Mouse (Mus musculus) neural tube, embryonic 12.5 days (tissue): ENCODE data around the gene Syngr2. TPM values are rescaled to one million over a fixed set of nuclear protein-coding genes. Genes with fewer than 3 reads are reported as not detected.
A peak's percentile ranks its signal among the peaks of the same experiment; 100 is the strongest.

Experiments used
- ATAC-seq: fragments of 200-750 bp; cut with Nextera tagmentation; 2 replicates; pipeline ENCODE4 v1.8.0; 2017; ENCODE audit warnings: low read depth, mild to moderate bottlenecking, moderate TSS enrichment, moderate library complexity; ENCODE audit not compliant: low FRiP score
- H3K27ac ChIP-seq: fragments of 300-500 bp; sonication (generic); 2 replicates; pipeline ENCODE4 v1.5.1; 2016
- H3K27me3 ChIP-seq: fragments of 300-500 bp; sonication (generic); replicated peaks from 2 replicates; pipeline ENCODE4 v1.6.1; 2016; ENCODE audit warnings: mild to moderate bottlenecking
- H3K36me3 ChIP-seq: fragments of 300-500 bp; sonication (generic); 2 replicates; pipeline ENCODE4 v1.6.1; 2016; ENCODE audit warnings: mild to moderate bottlenecking
- H3K4me1 ChIP-seq: fragments of 300-500 bp; sonication (generic); 2 replicates; pipeline ENCODE4 v1.6.1; 2016
- H3K4me2 ChIP-seq: fragments of 300-500 bp; sonication (generic); replicated peaks from 2 replicates; pipeline ENCODE4 v1.6.1; 2016; ENCODE audit warnings: mild to moderate bottlenecking
- H3K4me3 ChIP-seq: fragments of 300-500 bp; sonication (generic); 2 replicates; pipeline ENCODE4 v1.5.1; 2016
- H3K9ac ChIP-seq: fragments of 300-500 bp; sonication (generic); 2 replicates; pipeline ENCODE4 v1.6.1; 2016; ENCODE audit warnings: mild to moderate bottlenecking
- H3K9me3 ChIP-seq: fragments of 300-500 bp; sonication (generic); 2 replicates; pipeline ENCODE4 v1.6.1; 2016; ENCODE audit warnings: mild to moderate bottlenecking
- WGBS: fragments of 180-500 bp; shearing (Covaris S2); methylation state at CpG from one replicate; pipeline ENCODE4 v1.1.7; 2016; 5-methylcytosine and 5-hydroxymethylcytosine counted together
- polyA plus RNA-seq: library from polyadenylated mRNA; unstranded; fragments of >200 nt; fragmentation: Nextera tagmentation; extraction: Ambion mirVana; gene quantifications from 2 replicates; pipeline ENCODE4 v1.2.1, GENCODE M21; 2016

The Syngr2 gene
- polyA plus RNA-seq, 1 experiment from 2014 or later = 19.4 TPM

- H3K27me3 ChIP-seq = no peaks in the 10 kb centered on the region
- no peaks in the 10 kb centered on the region for H3K9me3 ChIP-seq
- no peak for ATAC-seq
- no peak overlapping the region for H3K27ac ChIP-seq
- peaks cover 12% of the 10 kb centered on the region for H3K4me1 ChIP-seq
- 70% methylated on average over 8 of the region's 8 CpGs for WGBS
- H3K9ac ChIP-seq = no peak overlapping the region
- no peak overlapping the region for H3K4me2 ChIP-seq
- H3K36me3 ChIP-seq = peaks cover 41% of the 10 kb centered on the region
- H3K4me3 ChIP-seq = no peak overlapping the region
These were observed 9.6 kb downstream of the Syngr2 start for GRCm38 (mm10) chr11:117819095-117819494.

DNA sequence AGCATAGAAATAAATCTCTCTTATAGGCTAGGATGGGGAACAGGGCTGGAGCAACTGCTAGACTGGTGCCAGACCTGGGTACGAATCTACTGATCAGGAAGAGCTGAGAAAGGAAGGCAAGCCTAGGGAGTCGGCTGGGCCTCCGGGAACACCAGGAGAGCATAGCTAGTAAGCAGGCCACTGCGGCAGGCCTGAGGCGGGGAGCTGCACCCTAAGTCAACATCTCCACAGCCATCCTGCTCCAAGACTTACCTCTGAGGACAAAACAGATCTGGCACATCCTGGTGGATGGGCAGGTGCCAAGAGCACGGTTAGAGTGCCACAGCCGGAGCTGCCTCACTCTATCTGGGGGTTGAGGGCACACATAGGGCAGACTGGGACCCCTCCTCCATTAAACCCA lies 10.7 kb downstream of the Syngr2 start:
- no peak for ATAC-seq
- Histone ChIP-seq H3K4me2 (no peak overlapping the region), H3K4me1 (peaks cover 17% of the 10 kb centered on the region), H3K9me3 (no peaks in the 10 kb centered on the region), H3K4me3 (no peak overlapping the region), H3K9ac (no peak overlapping the region), H3K36me3 (peaks cover 33% of the 10 kb centered on the region), H3K27ac (no peak overlapping the region), H3K27me3 (no peaks in the 10 kb centered on the region)
- WGBS = 96% methylated on average over 7 of the region's 7 CpGs

GRCm38 (mm10) chr11:117821868-117822267 lies 12.4 kb downstream of the Syngr2 start:
- Histone ChIP-seq H3K27me3 (no peaks in the 10 kb centered on the region), H3K4me1 (peaks cover 32% of the 10 kb centered on the region), H3K9ac (no peak overlapping the region), H3K9me3 (no peaks in the 10 kb centered on the region), H3K27ac (no peak overlapping the region), H3K4me2 (no peak overlapping the region), H3K36me3 (peaks cover 25% of the 10 kb centered on the region), H3K4me3 (no peak overlapping the region)
- no peak for ATAC-seq
- 92% methylated on average over 9 of the region's 9 CpGs for WGBS

- Histone ChIP-seq H3K4me3 (no peak overlapping the region), H3K36me3 (peaks cover 19% of the 10 kb centered on the region), H3K4me1 (peaks cover 40% of the 10 kb centered on the region), H3K9me3 (no peaks in the 10 kb centered on the region), H3K9ac (no peak overlapping the region), H3K4me2 (no peak overlapping the region), H3K27ac (no peak overlapping the region), H3K27me3 (no peaks in the 10 kb centered on the region)
- ATAC-seq = no peak
- WGBS = 90% methylated on average over 7 of the region's 7 CpGs
These were observed 13.3 kb downstream of the Syngr2 start for GRCm38 (mm10) chr11:117822728-117823241.

- no peak overlapping the region for H3K27ac ChIP-seq
- ATAC-seq = no peak
- no peak overlapping the region for H3K4me2 ChIP-seq
- no peak overlapping the region for H3K9ac ChIP-seq
- H3K9me3 ChIP-seq = no peaks in the 10 kb centered on the region
- peaks cover 45% of the 10 kb centered on the region for H3K4me1 ChIP-seq
- no peaks in the 10 kb centered on the region for H3K27me3 ChIP-seq
- peaks cover 19% of the 10 kb centered on the region for H3K36me3 ChIP-seq
- no peak overlapping the region for H3K4me3 ChIP-seq
- WGBS = 93% methylated on average over 6 of the region's 6 CpGs
These were observed 13.9 kb downstream of the Syngr2 start for GRCm38 (mm10) chr11:117823411-117823810.

GRCm38 (mm10) chr11:117824060-117824969 lies 14.8 kb downstream of the Syngr2 start:
- Histone ChIP-seq H3K4me1 (peaks cover 40% of the 10 kb centered on the region), H3K4me2 (peak overlapping the region; percentile 78), H3K9ac (peak overlapping the region; percentile 14; the same call in 1 of the 2 replicates), H3K27me3 (no peaks in the 10 kb centered on the region), H3K27ac (no peak overlapping the region), H3K36me3 (peaks cover 19% of the 10 kb centered on the region), H3K4me3 (0 out of 2 replicates have a peak overlapping the region, but pooled peaks have one; percentile 45), H3K9me3 (no peaks in the 10 kb centered on the region)
- peak; percentile 82 for ATAC-seq
- WGBS = 25% methylated on average over 23 of the region's 23 CpGs

DNA sequence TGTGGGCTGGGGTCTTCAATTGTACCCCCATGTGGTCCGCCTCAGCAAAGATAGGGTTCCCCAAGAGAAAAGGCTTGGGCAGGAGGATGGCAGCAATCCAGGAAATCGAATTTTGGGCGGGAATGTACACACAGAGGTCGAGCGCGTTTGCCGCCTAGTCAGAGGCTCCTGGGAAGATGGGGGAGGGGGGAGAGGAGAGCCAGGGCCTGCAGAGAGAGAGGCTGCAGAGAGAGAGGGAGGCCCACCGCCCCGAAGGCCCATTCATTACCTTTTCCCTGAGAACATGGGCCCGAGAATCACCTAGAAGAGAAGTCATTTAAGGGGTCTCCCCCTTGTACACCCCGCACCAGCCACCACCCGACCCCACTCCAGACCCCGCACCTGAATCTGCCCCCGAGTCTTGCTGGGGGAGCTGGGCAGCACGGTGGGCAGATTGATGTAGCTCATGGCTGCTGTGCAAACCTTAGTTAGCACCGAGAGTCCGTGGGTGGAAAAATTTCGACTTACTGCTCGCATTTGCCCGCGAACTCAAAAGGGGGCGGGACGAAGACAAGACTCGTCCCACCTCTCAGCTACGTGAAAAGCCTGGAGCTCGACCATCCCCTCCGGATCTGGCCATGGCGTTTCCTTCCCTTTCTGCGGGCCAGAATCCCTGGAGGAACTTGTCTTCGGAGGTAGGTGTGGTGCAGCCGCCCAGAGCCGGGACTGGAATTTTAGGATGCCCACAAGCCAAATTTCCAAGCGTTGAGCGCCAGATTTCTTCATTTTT lies 16.0 kb downstream of the Syngr2 start, which contains the start of the genes Afmid and Tk1:
Gene Afmid (plus strand): TSS at position 592 of the 769 bp plus-strand sequence.
Gene Tk1 (minus strand): TSS at position 760 of the 769 bp plus-strand sequence.
- under 1% methylated on average over 34 of the region's 34 CpGs for WGBS
- H3K9me3 ChIP-seq = no peaks in the 10 kb centered on the region
- peaks cover 36% of the 10 kb centered on the region for H3K4me1 ChIP-seq
- no peak within 1 kb of the TSS for H3K27ac ChIP-seq
- peak within 1 kb of the TSS; percentile 45 for H3K4me3 ChIP-seq
- H3K36me3 ChIP-seq = peaks cover 15% of the 10 kb centered on the region
- peak; percentile 65 for ATAC-seq
- H3K4me2 ChIP-seq = peak within 1 kb of the TSS; percentile 78
- no peaks in the 10 kb centered on the region for H3K27me3 ChIP-seq
- peak within 1 kb of the TSS; percentile 56 for H3K9ac ChIP-seq

- H3K9ac ChIP-seq = peak overlapping the region; percentile 56
- H3K4me2 ChIP-seq = peak overlapping the region; percentile 78
- H3K4me1 ChIP-seq = peaks cover 36% of the 10 kb centered on the region
- no peaks in the 10 kb centered on the region for H3K9me3 ChIP-seq
- no peak; the same call in 1 of the 2 replicates for ATAC-seq
- H3K36me3 ChIP-seq = peaks cover 13% of the 10 kb centered on the region
- 9% methylated on average over 5 of the region's 5 CpGs for WGBS
- H3K27me3 ChIP-seq = no peaks in the 10 kb centered on the region
- no peak overlapping the region for H3K27ac ChIP-seq
- peak overlapping the region; percentile 45 for H3K4me3 ChIP-seq
These were observed 16.7 kb downstream of the Syngr2 start for GRCm38 (mm10) chr11:117826164-117826563.

GRCm38 (mm10) chr11:117826916-117827315 lies 17.4 kb downstream of the Syngr2 start:
- H3K4me1 ChIP-seq = peaks cover 37% of the 10 kb centered on the region
- no peak overlapping the region for H3K4me3 ChIP-seq
- H3K9me3 ChIP-seq = no peaks in the 10 kb centered on the region
- 67% methylated on average over 8 of the region's 8 CpGs for WGBS
- peak overlapping the region; percentile 78; the same call in 1 of the 2 replicates for H3K4me2 ChIP-seq
- no peak for ATAC-seq
- H3K9ac ChIP-seq = no peak overlapping the region
- no peaks in the 10 kb centered on the region for H3K27me3 ChIP-seq
- no peak overlapping the region for H3K27ac ChIP-seq
- peaks cover 6% of the 10 kb centered on the region; the same call in 1 of the 2 replicates for H3K36me3 ChIP-seq

DNA sequence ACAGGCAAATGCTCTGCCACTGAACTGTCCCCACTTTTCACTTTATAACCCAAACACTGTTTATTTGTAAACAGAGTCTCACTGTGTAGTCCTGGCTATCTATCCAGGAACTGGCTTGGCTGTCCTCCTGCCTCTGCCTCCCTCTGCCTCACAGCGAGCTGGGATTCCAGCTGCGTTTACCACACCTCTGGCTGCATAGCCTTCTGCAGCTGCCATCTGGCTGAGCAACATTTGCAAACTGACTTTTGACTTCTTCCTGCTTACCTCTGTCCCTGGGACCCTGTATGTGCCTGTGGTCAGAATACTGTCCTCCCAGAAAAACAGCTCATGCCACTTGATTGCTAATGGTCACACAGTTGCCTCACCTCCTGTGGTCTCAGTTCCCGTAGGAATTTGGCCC lies 17.9 kb downstream of the Syngr2 start:
- no peak for ATAC-seq
- WGBS = 59% methylated on average over 3 of the region's 3 CpGs

DNA sequence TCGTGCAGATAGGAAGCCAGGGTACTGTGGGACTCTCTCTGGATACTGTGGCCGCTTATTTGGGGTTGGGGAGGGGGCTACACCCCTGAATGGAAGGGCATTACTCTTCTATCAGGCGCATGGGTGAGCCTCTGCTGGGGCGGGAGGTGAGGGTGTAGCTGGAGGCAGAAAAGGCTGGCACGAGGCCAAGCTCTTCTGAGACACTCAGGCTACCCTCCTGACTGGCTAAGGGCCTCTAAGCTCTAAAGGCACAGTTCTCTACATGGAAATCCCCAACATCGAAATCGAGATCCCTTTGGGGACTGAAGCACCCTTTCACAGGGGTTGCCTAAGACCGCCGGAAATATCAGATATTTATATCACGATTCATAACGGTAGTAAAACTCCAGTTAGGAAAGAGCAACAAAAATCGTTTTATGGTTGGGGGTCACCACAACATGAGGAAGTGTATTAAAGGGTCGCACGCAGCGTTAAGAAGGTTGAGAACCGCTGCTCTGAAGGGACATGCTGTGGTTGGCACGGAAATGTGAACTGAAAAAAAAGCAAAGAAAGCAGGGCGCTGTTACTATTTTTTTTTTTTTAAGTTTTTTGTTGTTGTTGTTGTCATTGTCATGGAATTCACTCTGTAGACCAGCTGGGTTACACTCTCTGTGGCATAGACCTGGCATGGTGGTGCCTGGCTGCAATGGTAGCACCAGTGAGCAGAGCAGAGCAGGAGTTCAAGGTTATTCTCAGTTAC lies 18.9 kb downstream of the Syngr2 start:
- no peak for ATAC-seq
- no peak overlapping the region for H3K27ac ChIP-seq
- 84% methylated on average over 18 of the region's 18 CpGs for WGBS
- peaks cover 43% of the 10 kb centered on the region for H3K4me1 ChIP-seq
- H3K4me2 ChIP-seq = no peak overlapping the region
- no peaks in the 10 kb centered on the region for H3K27me3 ChIP-seq
- no peaks in the 10 kb centered on the region; the same call in 1 of the 2 replicates for H3K36me3 ChIP-seq
- H3K4me3 ChIP-seq = no peak overlapping the region
- no peaks in the 10 kb centered on the region for H3K9me3 ChIP-seq
- H3K9ac ChIP-seq = no peak overlapping the region

More for the DNA sequence above, 17.9 kb downstream of the Syngr2 start:
- Histone ChIP-seq H3K27ac (no peak overlapping the region), H3K36me3 (peaks cover 5% of the 10 kb centered on the region; the same call in 1 of the 2 replicates), H3K9me3 (no peaks in the 10 kb centered on the region), H3K4me1 (peaks cover 42% of the 10 kb centered on the region), H3K4me2 (no peak overlapping the region), H3K27me3 (no peaks in the 10 kb centered on the region), H3K4me3 (no peak overlapping the region), H3K9ac (no peak overlapping the region)
